Mouse (Mus musculus) kidney, adult 8-10 months (tissue): ENCODE measurements at regions not wholly inside any gene's neighbourhood (a gene's known extent, or its start where the extent isn't known, plus 50 kb on each side); places are given as distances from the start of the nearest gene placed in this dataset.
A peak's percentile ranks its signal among the peaks of the same experiment; 100 is the strongest.
"Not testable (repeated sequence)": the region's sequence is repeated elsewhere in the genome, so short reads cannot be mapped to it uniquely, and the experiment has no call there.

ENCODE experiments used
- DNase-seq, 2 experiments: peaks; one replicate each; pipeline ENCODE4 v3.0.0; 2022

- DNase-seq = no peak
Measured at GRCm38 (mm10) chr12:115121899-115122298, 925.6 kb upstream of the Zfp386 start.

- not testable (repeated sequence) for DNase-seq
Measured at GRCm38 (mm10) chr12:115132930-115133329, 914.6 kb upstream of the Zfp386 start.

GRCm38 (mm10) chr12:115145407-115145806, 902.1 kb upstream of the Zfp386 start:
- DNase-seq = not testable (repeated sequence)

- not testable (repeated sequence) for DNase-seq
Measured at GRCm38 (mm10) chr12:115146471-115146870, 901.1 kb upstream of the Zfp386 start.

GRCm38 (mm10) chr12:115151967-115152366, 895.6 kb upstream of the Zfp386 start:
- DNase-seq = not testable (repeated sequence)

GRCm38 (mm10) chr12:115158231-115158630, 889.3 kb upstream of the Zfp386 start:
- not testable (repeated sequence) for DNase-seq

GRCm38 (mm10) chr12:115158717-115159232, 888.7 kb upstream of the Zfp386 start:
- DNase-seq = not testable (repeated sequence)

GRCm38 (mm10) chr12:115165499-115165898, 882.0 kb upstream of the Zfp386 start:
- DNase-seq = not testable (repeated sequence)

- DNase-seq = not testable (repeated sequence)
Measured at GRCm38 (mm10) chr12:115166006-115166405, 881.5 kb upstream of the Zfp386 start.

GRCm38 (mm10) chr12:115193482-115194103, 853.9 kb upstream of the Zfp386 start:
- no peak for DNase-seq

GRCm38 (mm10) chr12:115197322-115198117, 850.0 kb upstream of the Zfp386 start:
- DNase-seq = no peak

- DNase-seq = not testable (repeated sequence)
Measured at GRCm38 (mm10) chr12:115207833-115208448, 839.6 kb upstream of the Zfp386 start.

GRCm38 (mm10) chr12:115222671-115223070, 824.9 kb upstream of the Zfp386 start:
- DNase-seq = no peak

GRCm38 (mm10) chr12:115229965-115230364, 817.6 kb upstream of the Zfp386 start:
- DNase-seq = no peak

- DNase-seq = not testable (repeated sequence)
Measured at GRCm38 (mm10) chr12:115242661-115243060, 804.9 kb upstream of the Zfp386 start.

- DNase-seq = not testable (repeated sequence)
Measured at GRCm38 (mm10) chr12:115247298-115247697, 800.2 kb upstream of the Zfp386 start.

GRCm38 (mm10) chr12:115257802-115258201, 789.7 kb upstream of the Zfp386 start:
- DNase-seq = no peak

- DNase-seq = no peak
Measured at GRCm38 (mm10) chr12:115258744-115259143, 788.8 kb upstream of the Zfp386 start.

- not testable (repeated sequence) for DNase-seq
Measured at GRCm38 (mm10) chr12:115262431-115262830, 785.1 kb upstream of the Zfp386 start.

- DNase-seq = not testable (repeated sequence)
Measured at GRCm38 (mm10) chr12:115276749-115277148, 770.8 kb upstream of the Zfp386 start.

- DNase-seq = not testable (repeated sequence)
Measured at GRCm38 (mm10) chr12:115293772-115294171, 753.8 kb upstream of the Zfp386 start.

- not testable (repeated sequence) for DNase-seq
Measured at GRCm38 (mm10) chr12:115298041-115298440, 749.5 kb upstream of the Zfp386 start.

- peak in 1 of 2 experiments; percentile 0 for DNase-seq
Measured at GRCm38 (mm10) chr12:115311956-115312355, 735.6 kb upstream of the Zfp386 start.
